Mouse (Mus musculus): Measurements from ENCODE around the gene P4htm. TPM values are rescaled to one million over a fixed set of nuclear protein-coding genes. Genes with fewer than 3 reads are reported as not detected.
A peak's percentile ranks its signal among the peaks of the same experiment; 100 is the strongest.

The P4htm gene
- total and polyA plus RNA-seq, 3 experiments = 5.4 to 11.0 (median 7.9) TPM

DNA sequence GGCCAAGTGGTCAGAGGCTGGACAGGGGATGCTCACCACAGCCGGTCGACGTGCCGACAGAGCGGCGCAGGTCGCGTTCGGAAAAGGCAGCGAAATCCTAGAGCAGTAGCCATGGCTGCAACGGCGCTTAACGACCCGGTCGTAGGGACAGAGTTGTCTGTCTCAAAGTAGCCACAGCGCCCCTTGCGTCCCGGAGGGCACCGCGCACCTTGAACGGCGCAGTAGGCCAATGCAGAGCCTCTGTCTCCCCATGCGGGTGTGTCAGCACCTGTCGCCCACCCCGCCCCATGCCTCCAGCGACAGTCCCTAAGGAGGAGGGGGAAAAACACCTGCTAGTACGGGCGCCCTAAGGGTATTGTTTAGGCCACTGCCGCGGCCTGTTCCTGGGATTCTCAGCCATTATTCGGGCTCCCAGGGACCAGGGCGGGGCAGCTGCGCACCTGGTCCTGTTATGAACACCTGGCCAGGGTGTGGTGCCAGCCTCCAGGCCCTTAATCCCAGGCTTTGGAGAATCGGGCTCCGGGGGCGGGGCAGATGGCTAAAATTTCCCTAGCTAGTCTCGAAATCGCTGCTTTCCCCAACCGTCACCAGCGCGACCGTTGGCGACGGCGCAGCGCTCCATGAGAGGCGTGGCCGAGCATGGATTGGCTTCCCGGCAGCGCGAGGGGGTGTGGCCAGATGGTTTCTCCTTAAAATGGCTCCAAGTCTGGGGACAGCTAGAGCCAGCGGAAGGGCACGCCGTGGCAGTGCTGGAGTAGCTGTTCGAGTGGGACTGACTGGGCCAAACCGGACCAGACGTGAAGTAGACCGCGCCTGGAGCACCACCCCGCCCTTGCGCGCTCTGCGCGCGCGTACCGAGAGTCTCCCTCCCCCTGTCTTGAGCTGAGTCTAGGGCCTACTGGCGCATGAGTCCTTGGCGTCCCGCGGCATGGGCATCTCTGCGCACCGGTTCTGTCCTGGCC, 30.4 kb downstream of the P4htm start, which contains the start of gene Ndufaf3 (continued):
- TF ChIP-seq MAZ (IDR thresholded peaks at IDR 0.05; ENCODE audit: low read depth, low read length) (peak; percentile 65), USF2 (conservative IDR thresholded peaks at IDR 0.05; ENCODE audit: low read depth, low read length) (no peak), EP300 (IDR thresholded peaks at IDR 0.05; ENCODE audit: low read length) (no peak; the same call in 1 of the 2 replicates), HCFC1 (IDR thresholded peaks at IDR 0.05; ENCODE audit: low read depth, low read length) (peak; percentile 77), TBP (conservative IDR thresholded peaks at IDR 0.05; ENCODE audit: low read depth, low read length) (peak; percentile 97), CHD2 (IDR thresholded peaks at IDR 0.05; ENCODE audit: low read length) (peak; percentile 43; the same call in 1 of the 2 replicates), NELFE (IDR thresholded peaks at IDR 0.05; ENCODE audit: low read depth, low read length) (peak; percentile 100), UBTF (IDR thresholded peaks at IDR 0.05; ENCODE audit: low read depth, low read length) (no peak), ZC3H11A (IDR thresholded peaks at IDR 0.05; ENCODE audit: low read depth, low read length) (no peak), ZKSCAN1 (IDR thresholded peaks at IDR 0.05; ENCODE audit: borderline replicate concordance, low read depth, low read length) (no peak)

DNA sequence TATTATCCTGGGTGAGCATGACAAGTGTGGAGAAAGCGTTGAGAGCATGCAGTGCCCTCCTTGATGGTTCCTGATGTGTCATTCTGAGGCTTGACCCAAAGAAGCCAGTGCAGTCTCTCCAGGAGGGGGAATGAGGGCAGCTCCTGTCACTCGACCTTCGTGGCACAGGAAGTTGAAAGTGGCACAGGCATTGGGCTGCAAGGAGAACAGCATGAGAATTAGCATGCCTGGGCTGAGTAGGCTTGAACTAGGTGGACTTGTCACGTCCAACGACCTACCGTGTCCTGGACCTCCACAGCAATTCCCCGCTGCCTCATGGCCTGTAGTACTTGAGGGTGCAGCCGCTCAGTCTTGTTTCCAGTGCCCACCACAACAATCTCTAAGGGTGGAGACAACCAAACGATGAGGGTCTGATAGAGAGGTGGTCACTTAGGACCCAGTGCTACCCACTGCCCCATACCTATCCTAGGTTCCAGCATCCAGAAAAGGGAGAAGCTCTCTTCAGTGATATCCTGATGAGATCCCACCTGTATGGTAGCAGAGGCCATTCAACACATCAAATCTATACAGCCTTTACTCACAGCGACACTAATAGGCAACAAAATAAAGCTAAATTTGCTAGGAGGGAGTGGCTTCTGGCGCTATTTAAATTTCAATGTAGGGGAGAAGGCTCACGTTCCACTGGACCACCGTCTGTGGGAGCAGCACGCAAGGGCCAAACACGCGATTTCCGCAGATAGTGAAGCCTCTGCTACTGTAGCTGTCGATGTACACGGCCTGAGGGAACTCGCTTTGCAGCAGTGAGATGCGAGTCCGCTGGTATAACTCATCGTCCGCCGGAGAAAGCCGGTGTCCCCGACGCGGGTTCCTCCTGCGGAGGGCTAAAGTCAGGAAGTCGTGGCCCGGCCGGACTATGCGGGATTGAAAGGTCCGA, 31.3 kb downstream of the P4htm start:
- peaks cover 15% of the 10 kb centered on the region for H3K79me2 ChIP-seq (replicated peaks; ENCODE audit: control insufficient read depth, extremely low read depth, insufficient read depth, poor library complexity, severe bottlenecking)
- peaks cover 17 to 53% of the 10 kb centered on the region in 2 experiments for H3K4me1 ChIP-seq (ENCODE audit: control insufficient read depth in 1 of 2, insufficient read depth in 2 of 2)
- no peak for DNase-seq (ENCODE audit: extremely low read depth)
- H3K9me3 ChIP-seq (replicated peaks; ENCODE audit: low read length) = no peaks in the 10 kb centered on the region
- dilution Hi-C loops (cut with MboI; ENCODE audit: extremely low pct_ligation_motif_present, extremely low pct_unique_long_range_greater_than_20kb, low sequenced_read_pairs) = no loop called here
- in situ Hi-C loops (cut with MboI; ENCODE audit: low pct_ligation_motif_present, low pct_unique_long_range_greater_than_20kb, low sequenced_read_pairs) = no loop called here
- peak overlapping the region; percentile 87 for H3K9ac ChIP-seq (ENCODE audit: insufficient read depth, low read depth)
- peak overlapping the region; percentile 72 for H3K4me2 ChIP-seq (ENCODE audit: insufficient read depth, low read depth, poor library complexity, severe bottlenecking)
- peak overlapping the region; percentile 91 for H3K27ac ChIP-seq (ENCODE audit: insufficient read depth, low read depth)
- H3K4me3 ChIP-seq (replicated peaks in 1 of 3; ENCODE audit: low read depth in 2 of 3, low read length in 2 of 3, poor library complexity in 1 of 3) = peak overlapping the region; percentile 73 to 90 (median 89)
- H3K27me3 ChIP-seq (replicated peaks) = no peaks in the 10 kb centered on the region
- peaks cover 43 to 54% of the 10 kb centered on the region in 2 experiments for H3K36me3 ChIP-seq (replicated peaks in 1 of 2; ENCODE audit: control insufficient read depth in 1 of 2, insufficient read depth in 1 of 2, low read length in 1 of 2)
- no peak for TF ChIP-seq USF1 (IDR thresholded peaks at IDR 0.05; ENCODE audit: low read depth, low read length)
- TF ChIP-seq JUND (conservative IDR thresholded peaks at IDR 0.05; ENCODE audit: low read depth, low read length) = no peak
- no peak for TF ChIP-seq MAX (IDR thresholded peaks at IDR 0.05; ENCODE audit: low read length)
- no peak for TF ChIP-seq MAZ (IDR thresholded peaks at IDR 0.05; ENCODE audit: low read depth, low read length)
- TF ChIP-seq GABPA (IDR thresholded peaks at IDR 0.05; ENCODE audit: insufficient replicate concordance, low read depth, low read length) = no peak
- TF ChIP-seq POLR2A (IDR thresholded peaks at IDR 0.05; ENCODE audit: low read depth, low read length) = peak; percentile 16; the same call in 1 of the 2 replicates
- peak; percentile 46 for TF ChIP-seq ZMIZ1 (IDR thresholded peaks at IDR 0.05; ENCODE audit: low read depth, low read length)
- no peak; the same call in 1 of the 2 replicates for TF ChIP-seq CHD2 (IDR thresholded peaks at IDR 0.05; ENCODE audit: low read length)
- TF ChIP-seq UBTF (IDR thresholded peaks at IDR 0.05; ENCODE audit: low read depth, low read length) = no peak
- TF ChIP-seq IRF4 (IDR thresholded peaks at IDR 0.05; ENCODE audit: low read depth, low read length) = no peak
- no peak for TF ChIP-seq MYC (IDR thresholded peaks at IDR 0.05; ENCODE audit: low read depth, low read length)
- no peak for TF ChIP-seq KAT2A (IDR thresholded peaks at IDR 0.05; ENCODE audit: insufficient replicate concordance, low read length)
- TF ChIP-seq CTCF (conservative IDR thresholded peaks at IDR 0.05 in 1 of 2, IDR thresholded peaks at IDR 0.05 in 1 of 2; ENCODE audit: low read depth in 2 of 2, low read length in 2 of 2) = no peak
- TF ChIP-seq ETS1 (conservative IDR thresholded peaks at IDR 0.05; ENCODE audit: low read depth, low read length) = no peak
- no peak for TF ChIP-seq NRF1 (IDR thresholded peaks at IDR 0.05; ENCODE audit: low read depth, low read length)
- TF ChIP-seq MEF2A (IDR thresholded peaks at IDR 0.05; ENCODE audit: borderline replicate concordance, low read depth, low read length) = no peak
- TF ChIP-seq MXI1 (IDR thresholded peaks at IDR 0.05; ENCODE audit: low read depth, low read length) = no peak
- peak; percentile 84 for TF ChIP-seq POLR2AphosphoS2 (IDR thresholded peaks at IDR 0.05; ENCODE audit: low read depth, low read length)
- TF ChIP-seq BHLHE40 (IDR thresholded peaks at IDR 0.05; ENCODE audit: low read depth, low read length) = 0 out of 2 replicates have a peak, but pooled peaks have one; percentile 43
- TF ChIP-seq NELFE (IDR thresholded peaks at IDR 0.05; ENCODE audit: low read depth, low read length) = no peak
